Mouse (Mus musculus): ENCODE results near the gene Ndufv2.

GRCm38 (mm10) chr17:66112166-66112565, 10.8 kb upstream of the Ndufv2 start:
- TF ChIP-seq CHD2 (IDR thresholded peaks at IDR 0.05; ENCODE audit: low read depth, low read length) (no peak), ZC3H11A (IDR thresholded peaks at IDR 0.05; ENCODE audit: borderline replicate concordance, low read depth, low read length) (no peak), ZNF384 (IDR thresholded peaks at IDR 0.05; ENCODE audit: low read depth, low read length) (no peak), MAFK (IDR thresholded peaks at IDR 0.05; ENCODE audit: insufficient read depth, low read depth, low read length) (no peak)
